Mouse (Mus musculus) hindbrain, embryonic 12.5 days (tissue): ENCODE data around the gene Vmn2r92. TPM values are rescaled to one million over a fixed set of nuclear protein-coding genes. Genes with fewer than 3 reads are reported as not detected.
"Not testable (repeated sequence)": the region's sequence is repeated elsewhere in the genome, so short reads cannot be mapped to it uniquely, and the experiment has no call there.

Experiments
- ATAC-seq: fragments of 200-750 bp; cut with Nextera tagmentation; 2 replicates; pipeline ENCODE4 v1.8.0; 2017; ENCODE audit warnings: moderate TSS enrichment; ENCODE audit not compliant: low FRiP score
- H3K27ac ChIP-seq: fragments of 300-500 bp; sonication (generic); 2 replicates; pipeline ENCODE4 v1.5.1; 2016; ENCODE audit warnings: mild to moderate bottlenecking
- H3K27me3 ChIP-seq: fragments of 300-500 bp; sonication (generic); 2 replicates; pipeline ENCODE4 v1.6.1; 2016; ENCODE audit warnings: mild to moderate bottlenecking
- H3K36me3 ChIP-seq: fragments of 300-500 bp; sonication (generic); 2 replicates; pipeline ENCODE4 v1.6.1; 2016; ENCODE audit warnings: mild to moderate bottlenecking
- H3K4me1 ChIP-seq: fragments of 300-500 bp; sonication (generic); 2 replicates; pipeline ENCODE4 v1.6.1; 2016
- H3K4me2 ChIP-seq: fragments of 300-500 bp; sonication (generic); replicated peaks from 2 replicates; pipeline ENCODE4 v1.6.1; 2016; ENCODE audit warnings: mild to moderate bottlenecking
- H3K4me3 ChIP-seq: fragments of 300-500 bp; sonication (generic); 2 replicates; pipeline ENCODE4 v1.5.1; 2016; ENCODE audit warnings: mild to moderate bottlenecking
- H3K9ac ChIP-seq: fragments of 300-500 bp; sonication (generic); 2 replicates; pipeline ENCODE4 v1.6.1; 2016; ENCODE audit warnings: mild to moderate bottlenecking, moderate library complexity
- H3K9me3 ChIP-seq: fragments of 300-500 bp; sonication (generic); replicated peaks from 2 replicates; pipeline ENCODE4 v1.6.1; 2016; ENCODE audit warnings: mild to moderate bottlenecking
- WGBS: fragments of 180-500 bp; shearing (Covaris S2); methylation state at CpG from one replicate; pipeline ENCODE4 v1.1.7; 2016; 5-methylcytosine and 5-hydroxymethylcytosine counted together
- polyA plus RNA-seq: library from polyadenylated mRNA; unstranded; fragments of >200 nt; fragmentation: Nextera tagmentation; extraction: Ambion mirVana; gene quantifications from 2 replicates; pipeline ENCODE4 v1.2.1, GENCODE M21; 2016

The Vmn2r92 gene
- not detected in 2 replicates for polyA plus RNA-seq

- not testable (repeated sequence) for H3K27me3 ChIP-seq, H3K27ac ChIP-seq, H3K36me3 ChIP-seq, H3K4me2 ChIP-seq, H3K4me1 ChIP-seq, H3K9ac ChIP-seq, H3K4me3 ChIP-seq, ATAC-seq, H3K9me3 ChIP-seq
- 74% methylated on average over 1 of the region's 1 CpGs for WGBS
Measured at GRCm38 (mm10) chr17:18151587-18151986, at the start of gene Vmn2r92. Gene Vmn2r92, plus strand, starts transcription at chr17:18151887.

GRCm38 (mm10) chr17:18102265-18102664, 49.4 kb upstream of the Vmn2r92 start:
- not testable (repeated sequence) for H3K4me2 ChIP-seq, H3K9me3 ChIP-seq, H3K4me3 ChIP-seq, H3K27ac ChIP-seq, H3K36me3 ChIP-seq, ATAC-seq, H3K4me1 ChIP-seq, H3K27me3 ChIP-seq, H3K9ac ChIP-seq
- 86% methylated on average over 3 of the region's 3 CpGs for WGBS

- not testable (repeated sequence) for H3K4me3 ChIP-seq, H3K9ac ChIP-seq, H3K36me3 ChIP-seq, ATAC-seq, H3K27me3 ChIP-seq, H3K9me3 ChIP-seq, H3K27ac ChIP-seq, H3K4me2 ChIP-seq, H3K4me1 ChIP-seq
- WGBS = 76% methylated on average over 2 of the region's 2 CpGs
Measured at GRCm38 (mm10) chr17:18161194-18161593, 9.5 kb downstream of the Vmn2r92 start.

- WGBS = 86% methylated on average over 1 of the region's 1 CpGs
Measured at GRCm38 (mm10) chr17:18189732-18190131, 38.0 kb downstream of the Vmn2r92 start.

GRCm38 (mm10) chr17:18221300-18221699, 69.6 kb downstream of the Vmn2r92 start:
- Histone ChIP-seq H3K27ac (no peak overlapping the region), H3K27me3 (no peaks in the 10 kb centered on the region), H3K4me1 (no peaks in the 10 kb centered on the region), H3K9me3 (peaks cover 14% of the 10 kb centered on the region), H3K9ac (no peak overlapping the region), H3K36me3 (no peaks in the 10 kb centered on the region), H3K4me2 (no peak overlapping the region), H3K4me3 (no peak overlapping the region)
- ATAC-seq = no peak

More at GRCm38 (mm10) chr17:18189732-18190131, 38.0 kb downstream of the Vmn2r92 start:
- no peak for ATAC-seq
- Histone ChIP-seq H3K4me1 (no peaks in the 10 kb centered on the region), H3K9ac (no peak overlapping the region), H3K4me3 (no peak overlapping the region), H3K27me3 (no peaks in the 10 kb centered on the region), H3K27ac (no peak overlapping the region), H3K4me2 (no peak overlapping the region), H3K9me3 (no peaks in the 10 kb centered on the region), H3K36me3 (no peaks in the 10 kb centered on the region)

GRCm38 (mm10) chr17:18231996-18232395, 80.3 kb downstream of the Vmn2r92 start:
- 78% methylated on average over 2 of the region's 2 CpGs for WGBS
- Histone ChIP-seq H3K27me3 (no peaks in the 10 kb centered on the region), H3K27ac (no peak overlapping the region), H3K36me3 (no peaks in the 10 kb centered on the region), H3K9ac (no peak overlapping the region), H3K9me3 (peaks cover 9% of the 10 kb centered on the region; the same call in 1 of the 2 replicates), H3K4me3 (no peak overlapping the region), H3K4me2 (no peak overlapping the region), H3K4me1 (no peaks in the 10 kb centered on the region)
- ATAC-seq = no peak

- Histone ChIP-seq H3K4me2 (no peak overlapping the region), H3K9ac (no peak overlapping the region), H3K27me3 (no peaks in the 10 kb centered on the region), H3K4me3 (no peak overlapping the region), H3K27ac (no peak overlapping the region), H3K9me3 (peaks cover 16% of the 10 kb centered on the region; the same call in 1 of the 2 replicates), H3K4me1 (no peaks in the 10 kb centered on the region), H3K36me3 (no peaks in the 10 kb centered on the region)
- 82% methylated on average over 13 of the region's 14 CpGs for WGBS
- ATAC-seq = no peak
Measured at GRCm38 (mm10) chr17:18236931-18237330, 85.2 kb downstream of the Vmn2r92 start.

Other genes with a start within 250 kb of the Vmn2r92 start
- gene Fpr-rs4, start 130.2 kb upstream of the Vmn2r92 start, polyA plus RNA-seq = not detected in 2 replicates
- not detected in 2 replicates for gene Vmn2r124, start 102.5 kb upstream of the Vmn2r92 start, polyA plus RNA-seq
- not detected in 2 replicates for gene Vmn2r91, start 66.9 kb upstream of the Vmn2r92 start, polyA plus RNA-seq
- gene Vmn2r94, start 125.9 kb downstream of the Vmn2r92 start, polyA plus RNA-seq = not detected in 2 replicates
- gene Vmn2r93, start 146.2 kb downstream of the Vmn2r92 start, polyA plus RNA-seq = not detected in 2 replicates